Mouse (Mus musculus) embryo, embryonic 11.5 days (tissue): ENCODE measurements around the gene Srsy.
"Not testable (repeated sequence)": the region's sequence is repeated elsewhere in the genome, so short reads cannot be mapped to it uniquely, and the experiment has no call there.

Source experiments
- DNase-seq: peaks from one replicate; pipeline ENCODE4 v3.0.0-alpha.2; 2012; ENCODE audit warnings: low read depth, low spot score

Gene Srsy

DNA sequence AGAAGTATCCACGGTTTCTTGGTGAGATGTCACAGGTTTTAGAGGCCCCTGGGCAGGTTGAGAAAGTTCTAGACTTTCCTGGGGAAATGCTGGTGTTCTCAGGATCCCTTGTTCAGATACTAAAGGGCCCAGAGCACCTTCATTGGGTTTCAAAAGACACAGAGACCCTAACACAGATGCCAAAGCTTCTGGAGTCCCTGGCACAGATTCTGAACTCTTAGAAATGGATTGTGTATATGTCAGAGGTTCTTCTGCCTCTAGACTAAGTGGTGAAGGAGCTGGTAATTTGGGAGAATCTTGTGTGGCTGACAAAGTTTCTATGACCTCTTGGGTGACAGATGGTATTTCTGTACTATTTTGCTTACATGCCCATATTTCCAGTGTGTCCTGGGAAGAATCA lies at the start of gene Srsy:
Gene Srsy (minus strand): TSS at position 101 of the 400 bp plus-strand sequence.
- DNase-seq, result not testable (repeated sequence)
